Mouse (Mus musculus) lung, postnatal 25 days (tissue): ENCODE data around the gene Tut7.
"Not testable (repeated sequence)": the region's sequence is repeated elsewhere in the genome, so short reads cannot be mapped to it uniquely, and the experiment has no call there.

Source experiments
- DNase-seq: peaks from one replicate; pipeline ENCODE4 v3.0.0; 2022; ENCODE audit warnings: low spot score

Tut7 gene

GRCm38 (mm10) chr13:59766786-59767515 is 56.0 kb downstream of the Tut7 start:
- DNase-seq = no peak

- DNase-seq = no peak
Measured at GRCm38 (mm10) chr13:59762791-59763190, 60.2 kb downstream of the Tut7 start.

- DNase-seq = no peak
Measured at GRCm38 (mm10) chr13:59756906-59757305, 66.0 kb downstream of the Tut7 start.

- DNase-seq = no peak
Measured at GRCm38 (mm10) chr13:59750310-59750709, 72.6 kb downstream of the Tut7 start.

GRCm38 (mm10) chr13:59746711-59747110 is 76.2 kb downstream of the Tut7 start, which contains the start of gene 1700014D04Rik:
Gene 1700014D04Rik, minus strand, starts transcription at chr13:59746752.
- DNase-seq = no peak

GRCm38 (mm10) chr13:59746164-59746563 is 76.8 kb downstream of the Tut7 start:
- no peak for DNase-seq

GRCm38 (mm10) chr13:59745462-59745861 is 77.5 kb downstream of the Tut7 start:
- DNase-seq = no peak

- DNase-seq = no peak
Measured at GRCm38 (mm10) chr13:59741697-59742096, 81.2 kb downstream of the Tut7 start.

- peak; percentile 29 for DNase-seq
Measured at GRCm38 (mm10) chr13:59741096-59741495, 81.9 kb downstream of the Tut7 start.

GRCm38 (mm10) chr13:59739397-59739796 is 83.5 kb downstream of the Tut7 start:
- no peak for DNase-seq

GRCm38 (mm10) chr13:59738455-59738854 is 84.5 kb downstream of the Tut7 start:
- no peak for DNase-seq

- no peak for DNase-seq
Measured at GRCm38 (mm10) chr13:59735190-59735589, 87.8 kb downstream of the Tut7 start.

GRCm38 (mm10) chr13:59734347-59734746 is 88.6 kb downstream of the Tut7 start:
- not testable (repeated sequence) for DNase-seq

GRCm38 (mm10) chr13:59733936-59734335 is 89.0 kb downstream of the Tut7 start:
- no peak for DNase-seq

GRCm38 (mm10) chr13:59731652-59732051 is 91.3 kb downstream of the Tut7 start, which contains the start of gene Spata31d1d:
Gene Spata31d1d, minus strand, starts transcription at chr13:59731752.
- DNase-seq = no peak

- DNase-seq = peak; percentile 85
Measured at GRCm38 (mm10) chr13:59728378-59729093, 94.4 kb downstream of the Tut7 start.

- no peak for DNase-seq
Measured at GRCm38 (mm10) chr13:59726139-59726867, 96.6 kb downstream of the Tut7 start.

GRCm38 (mm10) chr13:59722089-59722488 is 100.9 kb downstream of the Tut7 start:
- not testable (repeated sequence) for DNase-seq
